Mouse (Mus musculus) granulocyte monocyte progenitor cell, adult 5-6 weeks (primary cell): ENCODE results near the gene Dclk1. TPM values are rescaled to one million over a fixed set of nuclear protein-coding genes. Genes with fewer than 3 reads are reported as not detected.

Experiments used
- ATAC-seq: replicated peaks from 2 replicates; pipeline ENCODE4 v1.8.0; 2016; ENCODE audit warnings: mild to moderate bottlenecking, moderate TSS enrichment, inconsistent platforms; ENCODE audit not compliant: poor library complexity, severe bottlenecking
- total RNA-seq, 2 experiments: library from RNA; stranded (forward) in 1 of 2; stranded (reverse) in 1 of 2; fragments of 200-712, 200-1000 nt in 1 of 2; fragments of >200 nt in 1 of 2; fragmentation: Nextera tagmentation in 1 of 2; gene quantifications; 2 replicates each; pipeline ENCODE4 v1.2.3; 2014 to 2017

Dclk1 gene
- total RNA-seq, 2 experiments from 2014 or later = not detected

DNA sequence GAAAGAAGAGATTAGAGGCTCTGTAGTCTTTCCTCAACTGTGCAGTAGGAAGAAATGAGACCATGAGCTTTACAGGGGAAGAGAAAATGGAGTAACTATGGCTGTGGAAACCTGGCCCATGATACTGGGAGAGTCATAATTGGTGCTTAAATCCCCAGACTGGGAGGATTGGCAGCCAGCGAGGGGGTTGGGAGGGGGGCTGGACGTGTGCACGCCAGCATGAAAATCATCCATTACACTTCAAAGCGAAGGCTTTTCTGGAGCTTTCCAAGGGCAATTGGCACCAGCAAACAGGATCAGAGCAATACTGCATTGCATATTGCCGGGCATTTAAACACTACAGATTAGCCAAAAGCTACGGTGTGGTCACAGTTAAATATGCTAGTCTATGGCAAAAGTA, 313.7 kb downstream of the Dclk1 start:
- ATAC-seq = no peak

GRCm38 (mm10) chr3:55558570-55558969, 316.4 kb downstream of the Dclk1 start:
- ATAC-seq = no peak

DNA sequence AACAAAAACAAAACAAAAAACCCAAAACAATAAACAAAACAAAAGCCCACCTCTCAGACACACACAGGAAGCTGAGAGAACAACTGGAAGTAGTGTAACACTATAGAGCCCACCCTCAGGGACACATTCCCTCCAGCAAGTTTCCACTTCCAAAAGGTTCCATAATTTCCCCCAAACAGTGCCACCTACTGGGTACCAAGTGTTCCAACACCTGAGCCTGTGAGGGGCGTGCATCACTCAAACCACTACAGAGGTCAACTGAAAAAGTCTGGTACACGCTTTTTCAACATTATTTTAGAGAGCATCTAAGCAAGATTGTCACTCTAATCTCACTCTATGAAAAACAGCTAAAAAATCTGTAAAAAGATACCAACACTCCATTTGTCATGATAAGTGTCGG, 325.3 kb downstream of the Dclk1 start:
- ATAC-seq = no peak

- ATAC-seq = no peak
These were observed 327.4 kb downstream of the Dclk1 start for GRCm38 (mm10) chr3:55569539-55569938.

DNA sequence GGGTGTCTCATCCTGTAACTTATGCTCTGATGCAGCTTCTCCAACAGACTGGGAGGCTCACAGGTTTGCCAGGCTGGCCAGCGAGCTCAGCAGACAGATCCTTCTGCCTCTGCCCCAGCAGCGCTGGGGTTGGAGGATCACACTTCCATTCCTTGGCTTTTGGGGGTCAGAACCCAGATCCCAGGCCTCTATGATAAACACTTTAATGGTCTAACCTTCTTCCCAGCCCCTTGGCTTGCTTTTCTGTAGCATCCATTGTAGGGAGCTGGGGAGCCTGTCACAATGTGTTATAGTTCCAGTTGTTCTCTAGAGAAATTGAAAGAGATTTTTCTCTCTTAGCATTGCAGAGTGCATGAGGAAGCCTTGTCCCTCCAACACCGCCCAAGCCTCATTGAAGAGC, 328.9 kb downstream of the Dclk1 start:
- no peak for ATAC-seq

GRCm38 (mm10) chr3:55571552-55572296, 329.6 kb downstream of the Dclk1 start:
- no peak for ATAC-seq

GRCm38 (mm10) chr3:55572297-55572681, 330.1 kb downstream of the Dclk1 start:
- no peak for ATAC-seq

GRCm38 (mm10) chr3:55574003-55574402, 331.8 kb downstream of the Dclk1 start:
- ATAC-seq = no peak

DNA sequence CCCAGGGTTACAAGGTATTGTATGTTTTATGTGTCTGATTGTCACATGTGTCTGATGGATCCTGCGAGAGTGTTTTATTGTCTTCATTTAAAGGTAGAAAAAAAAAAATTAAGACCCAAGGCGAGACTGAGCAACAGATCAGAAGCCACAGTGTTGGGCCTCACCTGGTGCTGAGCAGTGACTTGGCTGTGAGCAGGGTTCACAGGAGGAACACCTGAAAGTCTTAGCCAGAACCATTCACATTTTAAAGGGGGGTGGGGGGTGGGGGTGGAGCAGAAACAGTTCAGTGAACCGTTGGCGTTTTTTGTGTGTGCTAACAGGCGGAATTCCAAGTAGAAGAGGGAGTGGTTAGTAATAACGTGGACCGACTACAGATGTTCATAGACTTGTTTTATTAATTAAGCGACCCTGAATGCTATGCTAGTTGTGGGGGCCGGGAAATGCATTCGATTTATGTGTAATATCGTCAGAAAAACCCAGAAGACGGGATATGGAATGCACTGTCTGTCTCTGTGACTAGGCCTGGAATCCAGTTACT, 345.3 kb downstream of the Dclk1 start:
- ATAC-seq = no peak

GRCm38 (mm10) chr3:55587972-55588946, 346.1 kb downstream of the Dclk1 start:
- ATAC-seq = no peak

Other genes with a start within 250 kb of the Dclk1 start
- gene Ccna1, start 186.9 kb upstream of the Dclk1 start, total RNA-seq (2014; fragmentation: Nextera tagmentation) = not detected in 2 replicates
- not detected in 2 replicates for gene Ccna1, start 186.9 kb upstream of the Dclk1 start, total RNA-seq (2017)
- 9.5 and 14.7 TPM in 2 replicates for gene Spg20, start 130.3 kb upstream of the Dclk1 start, total RNA-seq (2014; fragmentation: Nextera tagmentation)
- 19.6 and 26.0 TPM in 2 replicates for gene Spg20, start 130.3 kb upstream of the Dclk1 start, total RNA-seq (2017)
- 0.21 TPM in 1 of 2 replicates, not detected in the other for gene Ccdc169, start 105.0 kb upstream of the Dclk1 start, total RNA-seq (2014; fragmentation: Nextera tagmentation)
- gene Ccdc169, start 105.0 kb upstream of the Dclk1 start, total RNA-seq (2017) = 0.41 TPM in 1 of 2 replicates, not detected in the other
- gene Sohlh2, start 60.3 kb upstream of the Dclk1 start, total RNA-seq (2014; fragmentation: Nextera tagmentation) = not detected in 2 replicates
- not detected in 2 replicates for gene Sohlh2, start 60.3 kb upstream of the Dclk1 start, total RNA-seq (2017)
- gene Gm21954, start 229.8 kb downstream of the Dclk1 start, total RNA-seq (2014; fragmentation: Nextera tagmentation) = not detected in 2 replicates
- gene Gm21954, start 229.8 kb downstream of the Dclk1 start, total RNA-seq (2017) = not detected in 2 replicates